Mouse (Mus musculus): ENCODE data around the gene Gm20388.

The Gm20388 gene

DNA sequence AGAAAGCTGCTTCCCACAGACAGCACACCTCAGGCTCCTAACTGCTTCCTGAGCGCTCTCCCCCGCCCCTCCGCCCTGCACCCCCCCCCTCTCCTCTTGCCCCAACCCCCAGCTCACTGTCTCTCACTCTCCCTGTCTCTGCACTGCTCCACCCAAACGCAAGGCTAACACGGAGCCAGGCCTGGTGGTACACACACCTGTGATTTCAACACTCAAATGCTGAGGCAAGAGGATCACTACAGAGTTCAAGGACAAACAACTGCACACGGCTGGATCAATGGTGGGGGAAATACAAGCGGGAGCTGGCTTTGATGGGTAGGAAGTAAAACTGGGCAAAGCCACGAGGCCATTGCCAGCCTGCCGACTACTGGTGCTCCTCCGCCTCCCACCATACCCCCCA lies 1026.0 kb downstream of the Gm20388 start:
- DNase-seq (ENCODE audit: low read depth, low spot score): no peak

- DNase-seq (ENCODE audit: low read depth, low spot score): no peak
These were observed 1026.8 kb downstream of the Gm20388 start for GRCm38 (mm10) chr8:120937474-120937873.

DNA sequence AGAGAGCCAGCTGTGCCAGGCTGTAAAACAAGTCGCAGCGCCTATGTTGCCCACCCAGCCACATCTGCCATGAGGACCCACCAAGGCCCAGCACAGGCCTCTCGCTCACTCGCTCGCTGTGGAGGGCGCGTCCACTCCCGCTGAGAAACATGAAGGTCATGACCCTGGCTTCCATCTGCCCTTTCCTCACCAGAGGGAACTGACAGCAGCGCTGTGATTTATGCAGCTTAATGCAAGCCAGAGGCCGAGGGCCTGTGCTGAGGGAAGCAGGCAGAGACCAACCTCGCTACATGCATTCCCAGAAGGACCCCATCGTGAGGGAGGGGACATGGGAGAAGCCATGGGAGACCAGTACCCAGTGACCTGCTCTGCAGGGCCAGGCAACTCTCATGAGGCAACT lies 1029.6 kb downstream of the Gm20388 start:
- DNase-seq (ENCODE audit: low read depth, low spot score): no peak

DNA sequence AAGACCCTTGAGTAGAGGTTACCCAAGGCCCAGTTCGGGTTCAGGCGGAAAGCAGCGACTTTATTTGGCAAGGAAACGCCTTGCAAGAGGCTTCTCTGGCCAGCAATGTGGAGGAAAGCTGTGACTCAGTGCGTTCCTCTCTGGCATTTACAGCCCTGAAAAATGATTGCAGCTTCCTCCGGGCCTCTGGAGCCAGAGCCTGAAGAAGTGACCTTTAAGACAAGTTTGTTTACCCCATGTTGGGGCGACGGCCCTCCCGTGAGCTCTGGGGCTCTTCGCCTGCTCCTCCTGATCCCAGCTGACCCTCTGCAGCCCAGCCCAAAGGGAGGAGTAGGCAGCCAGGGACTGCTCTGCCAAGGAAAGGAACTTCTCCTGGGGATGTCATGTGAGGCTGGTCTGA lies 1036.6 kb downstream of the Gm20388 start:
- DNase-seq (ENCODE audit: low read depth, low spot score): no peak

GRCm38 (mm10) chr8:120948050-120948595 lies 1037.5 kb downstream of the Gm20388 start:
- no peak for DNase-seq (ENCODE audit: low read depth, low spot score)

DNA sequence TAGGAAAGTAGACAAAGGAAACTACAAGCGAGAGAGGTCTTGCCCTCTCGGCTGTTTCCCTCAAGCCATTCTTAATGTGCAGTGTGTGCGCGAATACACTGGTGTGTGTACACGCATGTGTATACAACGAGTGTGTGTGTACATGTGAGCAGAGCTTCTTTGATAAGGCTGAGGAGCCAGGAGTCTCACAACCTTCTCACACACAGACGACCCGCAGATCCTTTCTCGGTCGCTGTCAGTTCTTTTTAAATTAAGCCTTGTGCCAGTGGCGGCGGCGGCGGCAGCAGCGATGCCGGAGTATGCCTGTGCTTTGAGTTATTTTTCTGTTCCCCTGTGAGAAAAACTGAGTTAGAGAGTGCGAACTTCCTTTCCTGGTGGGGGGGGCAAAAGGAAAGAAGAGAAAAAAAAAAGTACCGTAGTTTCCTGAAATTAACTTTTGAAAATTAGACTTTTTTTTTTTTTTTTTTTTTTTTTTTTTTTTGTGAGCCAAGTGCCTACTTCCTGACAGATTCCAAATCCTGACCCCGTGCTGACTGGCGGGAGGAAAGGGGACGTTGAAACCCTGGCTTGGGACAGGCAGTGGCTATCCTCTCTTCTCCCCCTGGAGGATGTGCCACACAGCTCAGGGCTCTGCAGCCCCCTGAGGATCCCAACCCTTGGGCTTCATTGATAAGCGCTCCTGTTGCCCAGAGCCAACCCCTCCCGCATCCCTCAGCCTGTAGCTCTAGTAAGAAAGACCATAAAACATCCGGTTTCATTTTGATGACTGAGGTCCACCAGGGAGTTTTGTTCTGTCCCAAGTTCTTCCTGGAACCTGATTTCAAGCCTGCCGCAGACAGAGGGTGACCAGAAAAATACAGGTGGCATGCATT lies 1038.2 kb downstream of the Gm20388 start:
- DNase-seq (ENCODE audit: low read depth, low spot score): no peak

- DNase-seq (ENCODE audit: low read depth, low spot score): no peak
These were observed 1040.1 kb downstream of the Gm20388 start for GRCm38 (mm10) chr8:120950674-120951218.

DNA sequence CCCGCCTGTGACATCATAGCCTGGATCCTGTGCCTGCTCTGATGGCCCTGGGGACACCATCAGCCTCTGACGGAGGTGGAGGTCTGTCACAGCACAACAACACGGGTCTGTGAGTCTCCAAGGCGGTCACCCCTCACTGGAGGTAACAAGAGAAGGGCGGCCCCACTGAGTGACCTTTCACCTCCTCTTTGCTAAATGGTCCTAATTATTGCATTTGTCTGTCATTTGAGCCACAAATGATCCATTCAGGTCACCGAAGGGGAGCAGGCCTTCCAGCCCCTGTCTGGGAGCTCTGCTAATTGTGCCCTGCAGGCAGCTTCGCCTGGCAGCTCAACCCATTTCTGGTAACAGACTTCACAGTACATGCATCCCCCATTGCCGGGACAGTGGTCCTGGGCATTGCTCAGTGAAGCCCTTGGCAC lies 1048.8 kb downstream of the Gm20388 start:
- DNase-seq (ENCODE audit: low read depth, low spot score): no peak

- DNase-seq (ENCODE audit: low read depth, low spot score): no peak
These were observed 1052.2 kb downstream of the Gm20388 start for GRCm38 (mm10) chr8:120962606-120963380.

- DNase-seq (ENCODE audit: low read depth, low spot score): no peak
These were observed 1055.9 kb downstream of the Gm20388 start for GRCm38 (mm10) chr8:120966557-120966956.

GRCm38 (mm10) chr8:120968308-120968707 lies 1057.7 kb downstream of the Gm20388 start:
- no peak for DNase-seq (ENCODE audit: low read depth, low spot score)

DNA sequence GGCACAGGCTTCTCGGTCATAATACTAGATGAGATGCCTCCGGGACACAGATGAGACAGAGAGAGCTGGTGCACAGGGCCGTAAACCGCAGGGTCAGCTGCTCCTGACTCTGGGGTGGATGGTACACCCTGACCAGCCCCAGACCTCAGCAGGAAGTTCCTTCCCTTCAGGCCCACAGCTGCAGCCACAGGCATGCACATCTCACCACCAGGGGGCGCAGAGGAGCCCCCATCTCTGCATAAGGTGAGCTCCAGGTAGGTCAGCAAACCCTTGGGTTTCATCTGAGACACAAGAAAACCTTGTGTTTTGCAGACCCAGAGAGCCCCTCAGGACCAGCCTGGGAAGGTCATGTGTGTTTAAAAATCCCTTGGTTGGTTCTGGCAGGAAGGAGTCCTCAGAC lies 1059.7 kb downstream of the Gm20388 start:
- no peak for DNase-seq (ENCODE audit: low read depth, low spot score)

DNA sequence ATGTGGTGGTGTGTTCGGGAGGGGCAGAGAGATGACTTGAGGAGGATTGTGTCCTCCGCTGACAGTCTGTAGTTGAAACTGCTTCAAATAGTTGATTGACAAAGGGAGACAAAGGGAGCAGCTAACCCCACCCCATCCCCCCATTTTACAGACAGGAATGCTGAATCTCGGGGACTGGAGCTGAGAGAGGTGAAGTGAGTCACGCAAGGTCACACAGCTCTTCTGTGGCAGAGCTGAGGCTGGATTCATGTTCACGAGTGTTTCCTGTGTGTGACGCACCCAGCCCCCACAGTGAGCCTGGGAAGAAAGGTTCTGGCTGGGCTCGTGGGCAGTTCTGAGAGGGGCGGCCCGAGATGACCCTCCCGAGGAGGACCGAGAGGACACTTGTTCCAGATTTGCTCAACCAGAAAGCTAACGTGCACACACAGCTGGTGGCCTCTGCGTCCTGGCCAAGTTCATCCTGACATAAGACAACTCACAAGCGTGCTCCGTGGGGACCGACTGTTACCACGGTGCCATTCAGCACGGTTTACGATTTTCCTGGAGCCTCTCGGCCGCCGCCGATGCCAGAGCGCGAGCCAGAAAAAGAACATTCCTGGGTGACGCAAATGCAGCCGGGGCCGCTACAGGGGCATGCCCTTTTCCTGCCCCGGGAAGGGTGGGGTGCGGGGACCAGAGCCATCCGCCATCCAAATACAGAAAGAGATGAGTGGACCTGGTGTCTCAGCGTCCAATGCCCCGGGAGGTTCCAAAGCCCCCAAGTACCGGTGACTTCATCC lies 1061.2 kb downstream of the Gm20388 start:
- no peak for DNase-seq (ENCODE audit: low read depth, low spot score)

GRCm38 (mm10) chr8:120973046-120973445 lies 1062.4 kb downstream of the Gm20388 start:
- no peak for DNase-seq (ENCODE audit: low read depth, low spot score)

DNA sequence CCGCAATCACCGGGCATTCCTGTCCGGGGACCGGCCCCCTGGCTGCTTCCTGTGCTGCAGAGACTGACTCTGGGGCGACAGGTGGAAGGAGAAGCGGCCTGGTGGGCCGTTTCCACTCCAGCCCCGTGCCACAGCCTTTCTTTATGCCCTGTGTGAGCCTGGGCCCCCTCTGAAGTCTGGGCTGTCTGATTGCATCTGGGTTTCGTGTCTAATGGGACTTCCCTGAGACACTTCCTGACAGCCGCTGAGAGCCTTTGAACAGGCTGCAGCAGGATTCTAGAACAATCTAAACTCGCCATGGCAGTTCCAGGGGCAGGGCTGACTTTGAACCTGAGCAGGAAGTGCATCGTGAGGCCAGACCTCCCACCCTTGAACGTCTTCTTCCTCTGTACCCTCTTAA lies 1066.5 kb downstream of the Gm20388 start:
- DNase-seq (ENCODE audit: low read depth, low spot score): no peak

DNA sequence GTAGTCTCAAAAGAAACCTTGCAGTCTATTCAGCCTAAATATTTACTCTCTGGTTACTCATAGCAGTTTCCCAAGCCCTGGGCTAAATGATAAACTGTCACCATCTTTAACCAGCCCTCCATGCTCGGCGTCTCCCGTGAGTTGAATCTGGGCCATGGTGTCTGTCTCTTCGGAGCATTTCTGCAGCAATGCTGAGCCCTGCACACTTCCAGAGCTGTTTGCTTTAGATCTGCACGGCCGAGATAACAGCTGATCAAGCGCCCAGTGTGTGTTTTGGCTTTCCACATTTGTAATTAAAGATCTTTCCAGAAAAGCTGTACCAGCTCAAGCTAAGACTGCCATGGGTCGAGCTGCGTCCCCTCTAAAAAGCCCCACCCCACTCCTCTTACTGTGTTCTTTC lies 1068.6 kb downstream of the Gm20388 start:
- DNase-seq (ENCODE audit: low read depth, low spot score): no peak

- no peak for DNase-seq (ENCODE audit: low read depth, low spot score)
These were observed 1070.3 kb downstream of the Gm20388 start for GRCm38 (mm10) chr8:120980948-120981347.

DNA sequence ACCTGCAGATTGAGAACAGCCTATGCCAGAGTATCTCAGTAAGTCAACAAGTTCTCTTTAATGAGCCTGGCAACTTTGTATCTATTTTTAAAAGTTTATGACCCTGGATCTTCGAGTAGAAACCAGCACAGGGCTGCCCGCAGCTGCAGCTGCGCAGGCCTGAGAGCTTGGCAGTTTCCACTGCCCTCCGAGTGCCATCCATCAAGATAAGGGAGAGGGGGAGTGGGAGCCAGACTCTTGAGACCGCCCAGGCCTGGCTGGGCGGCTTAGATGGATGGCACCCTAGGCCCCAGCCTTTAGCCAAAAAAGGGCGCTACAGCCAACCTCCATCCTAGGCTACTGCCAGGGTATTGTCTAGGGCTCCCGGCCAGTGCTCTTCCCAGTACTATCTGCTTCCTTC lies 1074.2 kb downstream of the Gm20388 start:
- DNase-seq (ENCODE audit: low read depth, low spot score): no peak

DNA sequence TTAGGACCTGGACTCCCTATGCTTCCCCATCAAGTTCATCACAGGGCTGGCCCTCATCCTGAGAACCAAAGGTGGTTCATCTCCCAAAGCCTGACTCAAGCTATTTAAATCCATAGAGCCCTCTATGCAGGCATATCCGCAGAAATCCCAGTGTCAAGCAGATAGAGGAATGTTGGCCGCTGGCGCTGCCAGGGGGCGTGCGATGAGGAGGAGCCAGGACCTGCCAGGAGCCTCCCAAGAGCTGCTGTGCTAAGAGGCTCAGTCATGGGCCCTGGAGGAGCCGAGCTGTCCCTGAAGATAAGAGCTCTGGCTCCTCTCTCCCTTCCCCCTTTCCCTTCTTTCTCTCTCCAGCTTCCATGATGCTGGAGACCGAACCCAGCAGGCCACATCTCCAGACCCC lies 1075.4 kb downstream of the Gm20388 start:
- no peak for DNase-seq (ENCODE audit: low read depth, low spot score)

DNA sequence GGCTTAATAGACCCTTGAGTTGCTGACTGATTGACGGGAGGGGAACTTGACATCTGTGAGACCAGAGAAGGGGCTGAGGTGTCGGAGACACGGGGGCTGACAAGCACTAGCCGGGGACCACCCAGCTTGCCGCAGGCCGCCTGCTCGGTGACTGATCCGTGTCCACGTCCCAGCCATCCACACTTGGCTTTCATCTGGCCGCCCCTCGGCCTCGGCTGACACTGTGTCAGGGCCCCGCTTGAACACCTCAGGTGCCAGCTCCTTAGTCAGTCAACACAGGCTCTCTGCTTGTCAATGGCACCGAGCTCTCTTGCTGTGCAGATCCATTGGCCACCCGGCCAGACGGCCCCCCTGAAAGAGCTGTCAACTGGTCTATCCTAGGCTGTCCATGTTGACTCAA lies 1083.1 kb downstream of the Gm20388 start:
- no peak for DNase-seq (ENCODE audit: low read depth, low spot score)

DNA sequence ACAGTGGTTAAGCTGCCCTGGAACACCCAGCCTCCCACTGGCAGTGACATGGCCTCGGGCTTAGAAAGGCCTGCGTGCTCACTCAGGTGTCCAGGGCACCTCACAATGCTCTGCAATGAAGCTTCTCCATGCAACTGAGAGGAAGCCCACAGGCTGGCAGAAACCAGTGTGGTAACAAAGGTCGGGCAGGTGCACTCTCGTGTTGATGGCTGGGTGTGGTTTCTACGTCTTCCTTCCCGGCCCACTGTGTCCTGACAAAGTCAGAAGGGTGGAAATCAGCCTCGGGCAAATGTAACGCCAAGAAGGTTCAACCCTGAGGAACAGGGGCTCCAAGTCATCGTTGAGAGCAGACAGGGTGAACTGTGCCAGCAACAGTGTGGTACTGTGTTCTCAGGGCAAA lies 1084.8 kb downstream of the Gm20388 start:
- no peak for DNase-seq (ENCODE audit: low read depth, low spot score)

Data from retina, adult 2 months (tissue).